Mouse (Mus musculus): ENCODE results near the gene Mdc1. TPM values are rescaled to one million over a fixed set of nuclear protein-coding genes. Genes with fewer than 3 reads are reported as not detected.

The Mdc1 gene
- polyA plus RNA-seq, 1 experiment from 2014 or later, result 2.7 TPM

DNA sequence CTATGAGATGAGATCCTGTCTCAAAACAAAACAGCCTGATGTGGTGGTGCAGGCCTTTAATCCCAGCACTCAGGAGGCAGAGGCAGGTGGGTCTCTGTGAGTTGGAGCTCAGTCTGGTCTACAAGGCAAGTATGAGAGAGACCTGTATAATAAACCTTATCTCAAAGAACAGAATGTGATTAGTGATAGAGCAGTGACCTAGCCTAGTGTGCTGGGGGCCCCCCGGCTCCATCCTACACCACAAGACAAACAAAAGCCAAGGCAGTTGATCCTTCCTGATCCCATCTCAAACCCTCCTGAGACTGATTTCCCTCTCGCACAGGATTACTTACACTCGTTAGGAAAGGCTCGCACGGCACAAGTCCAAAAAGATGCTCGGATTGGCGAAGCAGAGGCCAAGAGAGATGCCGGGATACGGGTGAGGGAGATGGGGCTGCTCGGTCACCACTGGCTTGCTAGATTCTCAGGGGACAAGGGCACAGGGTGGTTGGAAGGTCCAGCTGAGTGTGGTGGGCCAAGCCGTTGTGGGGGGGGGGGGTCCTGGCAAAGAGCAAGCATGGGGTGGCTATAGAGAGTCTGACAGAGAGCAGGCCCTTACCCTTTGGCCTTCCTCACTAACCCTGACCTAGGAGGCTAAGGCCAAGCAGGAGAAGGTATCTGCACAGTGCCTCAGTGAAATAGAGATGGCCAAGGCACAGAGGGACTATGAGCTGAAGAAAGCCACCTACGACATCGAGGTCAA, 16.0 kb upstream of the Mdc1 start:
- Histone ChIP-seq H3K27me3 (replicated peaks; ENCODE audit: control insufficient read depth, insufficient read depth, low read length) (no peaks in the 10 kb centered on the region), H3K27ac (ENCODE audit: low read depth, low read length) (no peak overlapping the region), H3K4me1 (replicated peaks; ENCODE audit: control insufficient read depth, insufficient read depth, low read length) (no peaks in the 10 kb centered on the region), H3K4me2 (replicated peaks; ENCODE audit: low read depth) (no peak overlapping the region), H3K9me3 (ENCODE audit: control insufficient read depth) (no peaks in the 10 kb centered on the region), H3K9ac (ENCODE audit: low read depth, low read length) (no peak overlapping the region), H3K36me3 (ENCODE audit: control insufficient read depth, insufficient read depth) (peaks cover 29% of the 10 kb centered on the region), H3K4me3 (ENCODE audit: low read depth, low read length) (no peak overlapping the region)
- no peak for TF ChIP-seq CTCF (IDR thresholded peaks at IDR 0.05; ENCODE audit: low read depth)
- no peak for ATAC-seq
- 81% methylated on average over 13 of the region's 13 CpGs for WGBS

DNA sequence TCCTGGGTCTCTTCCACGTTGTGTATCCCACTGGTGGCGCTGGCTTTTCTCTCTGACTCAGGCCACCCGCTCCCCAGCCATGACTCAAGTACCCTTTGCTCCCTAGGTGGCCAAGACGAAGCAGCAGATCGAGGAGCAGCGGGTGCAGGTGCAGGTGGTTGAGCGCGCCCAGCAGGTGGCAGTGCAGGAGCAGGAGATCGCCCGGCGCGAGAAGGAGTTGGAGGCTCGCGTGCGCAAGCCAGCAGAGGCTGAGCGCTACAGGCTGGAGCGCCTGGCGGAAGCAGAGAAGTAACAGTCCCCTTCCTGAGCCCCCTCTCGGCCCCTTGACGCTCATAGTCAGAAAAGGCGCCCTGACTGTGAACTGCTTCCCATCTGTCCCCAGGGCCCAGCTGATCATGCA, 11.6 kb upstream of the Mdc1 start:
- H3K9me3 ChIP-seq (ENCODE audit: control insufficient read depth), result no peaks in the 10 kb centered on the region
- no peak overlapping the region for H3K4me3 ChIP-seq (ENCODE audit: low read depth, low read length)
- no peaks in the 10 kb centered on the region for H3K27me3 ChIP-seq (replicated peaks; ENCODE audit: control insufficient read depth, insufficient read depth, low read length)
- peak; percentile 99 for TF ChIP-seq CTCF (IDR thresholded peaks at IDR 0.05; ENCODE audit: low read depth)
- H3K4me2 ChIP-seq (replicated peaks; ENCODE audit: low read depth), result peak overlapping the region; percentile 22
- peak; percentile 74 for ATAC-seq
- 1% methylated on average over 21 of the region's 21 CpGs for WGBS
- no peak overlapping the region for H3K27ac ChIP-seq (ENCODE audit: low read depth, low read length)
- H3K4me1 ChIP-seq (replicated peaks; ENCODE audit: control insufficient read depth, insufficient read depth, low read length), result no peaks in the 10 kb centered on the region
- peaks cover 64% of the 10 kb centered on the region for H3K36me3 ChIP-seq (ENCODE audit: control insufficient read depth, insufficient read depth)
- no peak overlapping the region for H3K9ac ChIP-seq (ENCODE audit: low read depth, low read length)

DNA sequence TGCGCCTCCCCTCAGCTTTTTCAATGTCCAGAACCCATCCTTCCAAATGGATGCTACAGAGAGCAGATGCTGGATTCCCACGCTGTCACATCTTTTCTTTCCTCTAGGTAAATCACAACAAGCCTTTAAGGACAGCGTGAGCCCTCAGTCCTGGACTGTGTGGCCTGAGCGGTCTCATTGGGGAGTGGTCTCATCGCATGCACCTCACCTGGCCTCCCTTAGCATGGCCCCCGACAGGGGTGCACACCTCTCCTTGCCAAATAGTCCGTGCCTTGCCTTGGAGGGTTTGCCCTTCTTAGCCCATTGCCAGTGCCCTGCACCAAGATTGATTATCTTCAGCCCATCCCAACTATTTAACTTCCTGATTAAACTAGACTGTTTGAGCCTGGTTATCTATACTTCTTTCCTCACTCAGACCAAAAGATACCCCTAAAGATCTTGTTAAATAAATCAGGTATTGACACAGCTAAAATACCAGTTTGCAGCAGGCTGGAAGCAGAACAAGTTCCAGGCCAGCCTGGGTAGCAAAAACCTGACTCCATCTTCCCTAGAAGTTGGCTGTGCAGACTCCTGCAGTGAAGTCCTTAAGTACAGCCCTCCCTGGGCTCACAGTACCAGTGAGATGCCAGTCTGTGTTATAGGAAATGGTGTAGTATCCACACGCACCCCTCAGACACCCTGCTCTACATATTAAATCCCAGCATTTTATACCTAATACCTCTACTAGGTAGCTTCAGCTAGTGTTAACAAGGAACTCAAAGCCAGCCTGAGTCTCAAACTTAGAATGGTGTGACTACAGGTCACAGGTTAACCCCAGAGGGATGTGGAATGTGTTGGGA, 8.7 kb upstream of the Mdc1 start:
- Histone ChIP-seq H3K4me3 (ENCODE audit: low read depth, low read length) (no peak overlapping the region), H3K27me3 (replicated peaks; ENCODE audit: control insufficient read depth, insufficient read depth, low read length) (no peaks in the 10 kb centered on the region), H3K9ac (ENCODE audit: low read depth, low read length) (no peak overlapping the region), H3K9me3 (ENCODE audit: control insufficient read depth) (no peaks in the 10 kb centered on the region), H3K27ac (ENCODE audit: low read depth, low read length) (no peak overlapping the region; the same call in 1 of the 2 replicates), H3K4me1 (replicated peaks; ENCODE audit: control insufficient read depth, insufficient read depth, low read length) (no peaks in the 10 kb centered on the region), H3K4me2 (replicated peaks; ENCODE audit: low read depth) (no peak overlapping the region), H3K36me3 (ENCODE audit: control insufficient read depth, insufficient read depth) (peaks cover 53% of the 10 kb centered on the region)
- no peak for TF ChIP-seq CTCF (IDR thresholded peaks at IDR 0.05; ENCODE audit: low read depth)
- ATAC-seq, result no peak
- WGBS, result 64% methylated on average over 8 of the region's 8 CpGs

- 22% methylated on average over 5 of the region's 5 CpGs for WGBS
- Histone ChIP-seq H3K9ac (ENCODE audit: low read depth, low read length) (no peak overlapping the region), H3K4me3 (ENCODE audit: low read depth, low read length) (no peak overlapping the region), H3K36me3 (ENCODE audit: control insufficient read depth, insufficient read depth) (peaks cover 51% of the 10 kb centered on the region), H3K4me2 (replicated peaks; ENCODE audit: low read depth) (no peak overlapping the region), H3K4me1 (replicated peaks; ENCODE audit: control insufficient read depth, insufficient read depth, low read length) (no peaks in the 10 kb centered on the region), H3K9me3 (ENCODE audit: control insufficient read depth) (no peaks in the 10 kb centered on the region), H3K27me3 (replicated peaks; ENCODE audit: control insufficient read depth, insufficient read depth, low read length) (no peaks in the 10 kb centered on the region), H3K27ac (ENCODE audit: low read depth, low read length) (no peak overlapping the region; the same call in 1 of the 2 replicates)
- TF ChIP-seq CTCF (IDR thresholded peaks at IDR 0.05; ENCODE audit: low read depth), result no peak
- ATAC-seq, result no peak
Measured at GRCm38 (mm10) chr17:35833239-35833751, 8.0 kb upstream of the Mdc1 start.

DNA sequence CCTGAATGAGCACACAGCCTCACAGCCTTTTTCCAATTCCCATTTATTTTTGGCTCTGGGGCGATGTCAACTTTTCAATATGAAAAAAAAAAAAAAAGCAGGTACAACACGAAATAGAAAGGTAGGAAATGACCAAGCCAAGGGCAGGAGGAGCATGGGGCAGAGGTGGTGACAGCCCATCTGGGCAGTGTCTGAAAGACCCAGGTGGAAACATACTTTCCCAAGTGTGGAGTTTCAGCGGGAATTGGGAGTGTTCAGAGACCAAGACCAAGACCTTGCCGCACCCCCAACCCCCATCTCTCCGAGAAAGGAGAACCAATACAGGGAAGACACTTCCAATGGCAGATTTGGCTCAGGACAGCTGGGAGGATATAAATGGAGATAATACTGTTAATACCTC, 7.4 kb upstream of the Mdc1 start:
- Histone ChIP-seq H3K9me3 (ENCODE audit: control insufficient read depth) (no peaks in the 10 kb centered on the region), H3K9ac (ENCODE audit: low read depth, low read length) (no peak overlapping the region), H3K4me1 (replicated peaks; ENCODE audit: control insufficient read depth, insufficient read depth, low read length) (no peaks in the 10 kb centered on the region), H3K27me3 (replicated peaks; ENCODE audit: control insufficient read depth, insufficient read depth, low read length) (no peaks in the 10 kb centered on the region), H3K27ac (ENCODE audit: low read depth, low read length) (no peak overlapping the region), H3K36me3 (ENCODE audit: control insufficient read depth, insufficient read depth) (peaks cover 51% of the 10 kb centered on the region), H3K4me3 (ENCODE audit: low read depth, low read length) (no peak overlapping the region), H3K4me2 (replicated peaks; ENCODE audit: low read depth) (no peak overlapping the region)
- ATAC-seq, result no peak
- TF ChIP-seq CTCF (IDR thresholded peaks at IDR 0.05; ENCODE audit: low read depth), result no peak
- 55% methylated on average over 5 of the region's 5 CpGs for WGBS

Measured in intestine, postnatal 0 days (tissue).